Mouse (Mus musculus): ENCODE results near the gene Rundc1.
"Not testable (repeated sequence)": the region's sequence is repeated elsewhere in the genome, so short reads cannot be mapped to it uniquely, and the experiment has no call there.

The Rundc1 gene

GRCm38 (mm10) chr11:101424925-101425813 lies at the start of gene Rundc1, which contains the start of gene Ptges3l:
Gene Rundc1, plus strand, starts transcription at chr11:101425085.
Gene Ptges3l, minus strand, starts transcription at chr11:101425333.
- DNase-seq = peak; percentile 99

- not testable (repeated sequence) for DNase-seq
These were observed 46.7 kb upstream of the Rundc1 start for GRCm38 (mm10) chr11:101378196-101378595.

GRCm38 (mm10) chr11:101378926-101379325 lies 46.0 kb upstream of the Rundc1 start:
- no peak for DNase-seq

- no peak for DNase-seq
These were observed 43.1 kb upstream of the Rundc1 start for GRCm38 (mm10) chr11:101381817-101382216.

- DNase-seq = peak; percentile 81
These were observed 29.8 kb upstream of the Rundc1 start for GRCm38 (mm10) chr11:101395110-101395509.

GRCm38 (mm10) chr11:101415306-101415705 lies 9.6 kb upstream of the Rundc1 start:
- no peak for DNase-seq

- peak; percentile 30 for DNase-seq
These were observed 8.3 kb upstream of the Rundc1 start for GRCm38 (mm10) chr11:101416433-101417100.

GRCm38 (mm10) chr11:101417101-101417855 lies 7.6 kb upstream of the Rundc1 start, which contains the start of gene Aarsd1:
Gene Aarsd1, minus strand, starts transcription at chr11:101417615.
- peak; percentile 93 for DNase-seq

- no peak for DNase-seq
These were observed 5.9 kb upstream of the Rundc1 start for GRCm38 (mm10) chr11:101418991-101419390.

- DNase-seq = no peak
These were observed 5.3 kb upstream of the Rundc1 start for GRCm38 (mm10) chr11:101419610-101420009.

- no peak for DNase-seq
These were observed 4.7 kb upstream of the Rundc1 start for GRCm38 (mm10) chr11:101420148-101420547.

- DNase-seq = peak; percentile 21
These were observed 607 bp upstream of the Rundc1 start, which contains the start of gene Gm27029 for GRCm38 (mm10) chr11:101424105-101424851. Gene Gm27029, minus strand, starts transcription at chr11:101424796.

GRCm38 (mm10) chr11:101426165-101426564 lies 1.3 kb downstream of the Rundc1 start:
- DNase-seq = no peak

GRCm38 (mm10) chr11:101431327-101431726 lies 6.4 kb downstream of the Rundc1 start:
- DNase-seq = no peak

GRCm38 (mm10) chr11:101433396-101433795 lies 8.5 kb downstream of the Rundc1 start:
- DNase-seq = no peak

GRCm38 (mm10) chr11:101435831-101436230 lies 10.9 kb downstream of the Rundc1 start:
- no peak for DNase-seq

GRCm38 (mm10) chr11:101436916-101437315 lies 12.0 kb downstream of the Rundc1 start:
- DNase-seq = no peak

GRCm38 (mm10) chr11:101438006-101438405 lies 13.1 kb downstream of the Rundc1 start:
- not testable (repeated sequence) for DNase-seq

- not testable (repeated sequence) for DNase-seq
These were observed 16.7 kb downstream of the Rundc1 start for GRCm38 (mm10) chr11:101441450-101442126.

GRCm38 (mm10) chr11:101442127-101442693 lies 17.3 kb downstream of the Rundc1 start, which contains the start of gene Rpl27:
Gene Rpl27, plus strand, starts transcription at chr11:101442298.
- peak; percentile 97 for DNase-seq

- DNase-seq = no peak
These were observed 17.9 kb downstream of the Rundc1 start for GRCm38 (mm10) chr11:101442760-101443159.

Measured in thymus, postnatal 14 days (tissue).